Mouse (Mus musculus): ENCODE data around the gene Galk1. TPM values are rescaled to one million over a fixed set of nuclear protein-coding genes. Genes with fewer than 3 reads are reported as not detected.

Galk1 gene
- polyA plus RNA-seq, 1 experiment from 2014 or later, result 128 TPM

DNA sequence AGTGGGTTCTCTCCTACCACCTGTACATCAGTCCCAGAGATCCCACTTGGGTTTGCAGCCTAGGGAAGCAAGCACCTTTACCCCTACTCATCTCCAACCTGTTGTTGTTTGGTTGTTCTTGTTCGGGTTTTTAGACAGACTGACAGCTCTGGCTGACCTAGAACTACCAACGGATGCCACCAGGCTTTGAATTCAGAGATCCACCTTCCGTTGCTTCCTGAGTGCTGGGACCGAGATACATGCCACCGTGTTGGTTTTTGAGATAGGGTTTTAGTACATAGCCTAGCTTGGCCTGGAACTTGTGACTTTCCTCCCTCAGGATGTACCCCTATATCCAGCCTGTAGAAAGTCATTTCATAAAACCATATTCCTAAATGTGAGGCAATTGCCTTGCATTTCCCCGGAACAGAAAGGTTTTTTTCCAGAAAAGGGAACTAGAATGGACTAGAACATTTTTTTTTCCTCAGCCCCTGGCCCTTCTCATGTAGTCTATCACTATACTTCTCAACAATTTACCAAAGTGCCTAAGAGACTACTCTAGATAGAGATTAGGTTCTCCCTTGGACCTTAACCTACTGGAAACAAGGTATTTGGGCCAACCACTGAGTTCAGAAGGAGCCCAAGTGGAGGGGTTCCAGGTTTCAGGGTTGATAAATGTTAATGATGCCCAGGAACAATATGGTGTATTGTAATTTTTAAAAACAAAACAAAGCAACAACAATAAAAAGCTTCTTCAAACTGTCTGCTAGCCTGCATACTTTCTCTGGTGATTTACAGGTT is 16.8 kb upstream of the Galk1 start:
- WGBS, result 66% methylated on average over 6 of the region's 6 CpGs
- H3K4me3 ChIP-seq (ENCODE audit: control insufficient read depth in 1 of 2, insufficient read depth in 1 of 2, low read depth in 1 of 2, low read length in 2 of 2), result peak overlapping the region in 1 of 2 experiments; percentile 80; a peak in 2 of 4 replicates
- H3K9me3 ChIP-seq (ENCODE audit: control insufficient read depth, low read length), result no peaks in the 10 kb centered on the region
- H3K4me1 ChIP-seq (ENCODE audit: control insufficient read depth in 2 of 2, insufficient read depth in 2 of 2, low read length in 2 of 2), result peaks cover 5 to 15% of the 10 kb centered on the region in 2 experiments
- peak overlapping the region; percentile 60 for H3K9ac ChIP-seq (ENCODE audit: low read length)
- H3K36me3 ChIP-seq (ENCODE audit: control insufficient read depth, insufficient read depth, low read length), result 0 out of 2 replicates have a peak, but pooled peaks cover 4% of the 10 kb centered on the region
- ATAC-seq (ENCODE audit: insufficient number of reproducible peaks, insufficient read depth, low FRiP score, low read depth), result no peak
- peak overlapping the region in 1 of 2 experiments; percentile 100; a peak in 1 of 4 replicates for H3K27ac ChIP-seq (replicated peaks in 1 of 2; ENCODE audit: control insufficient read depth in 1 of 2, insufficient read depth in 1 of 2, low read depth in 2 of 2, low read length in 2 of 2)
- peak overlapping the region; percentile 94 for H3K4me2 ChIP-seq (ENCODE audit: low read length)
- H3K27me3 ChIP-seq (ENCODE audit: control insufficient read depth, insufficient read depth, low read length), result no peaks in the 10 kb centered on the region

DNA sequence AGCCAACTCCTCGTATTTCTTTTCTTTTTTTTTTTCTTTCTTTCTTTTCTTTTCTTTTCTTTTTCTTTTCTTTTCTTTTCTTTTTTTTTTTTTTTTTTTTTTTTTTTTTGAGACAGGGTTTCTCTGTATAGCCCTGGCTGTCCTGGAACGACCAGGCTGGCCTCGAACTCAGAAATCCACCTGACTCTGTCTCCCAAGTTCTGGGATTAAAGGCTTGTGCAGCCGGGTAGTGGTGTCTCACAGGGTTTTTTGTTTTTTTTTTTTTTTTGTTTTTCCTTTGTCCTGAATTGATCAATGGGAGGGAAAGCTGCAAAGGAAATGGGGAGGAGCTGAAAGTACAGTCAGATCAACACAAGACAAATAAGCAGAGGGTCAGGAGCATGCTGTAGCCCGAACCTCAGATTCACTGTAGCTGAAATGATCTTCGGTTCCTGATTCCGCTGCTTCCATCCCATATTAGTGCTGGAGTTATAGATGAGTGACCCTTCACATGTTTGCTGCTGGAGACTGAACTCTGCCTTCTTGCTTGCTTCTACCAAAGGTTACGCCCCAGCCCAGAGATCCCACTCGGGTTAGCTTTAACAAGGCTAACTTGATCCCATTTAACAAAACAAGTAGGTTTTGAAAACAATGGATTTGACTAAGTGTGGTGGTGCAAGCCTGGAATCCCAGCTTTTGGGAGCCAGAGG is 15.8 kb upstream of the Galk1 start:
- Histone ChIP-seq H3K36me3 (ENCODE audit: control insufficient read depth, insufficient read depth, low read length) (peaks cover 7% of the 10 kb centered on the region; the same call in 1 of the 2 replicates), H3K27ac (replicated peaks in 1 of 2; ENCODE audit: control insufficient read depth in 1 of 2, insufficient read depth in 1 of 2, low read depth in 2 of 2, low read length in 2 of 2) (no peak overlapping the region), H3K4me1 (ENCODE audit: control insufficient read depth in 2 of 2, insufficient read depth in 2 of 2, low read length in 2 of 2) (peaks cover 5 to 15% of the 10 kb centered on the region in 2 experiments), H3K27me3 (ENCODE audit: control insufficient read depth, insufficient read depth, low read length) (no peaks in the 10 kb centered on the region), H3K4me3 (ENCODE audit: control insufficient read depth in 1 of 2, insufficient read depth in 1 of 2, low read depth in 1 of 2, low read length in 2 of 2) (no peak overlapping the region), H3K9ac (ENCODE audit: low read length) (no peak overlapping the region), H3K9me3 (ENCODE audit: control insufficient read depth, low read length) (no peaks in the 10 kb centered on the region), H3K4me2 (ENCODE audit: low read length) (no peak overlapping the region)
- ATAC-seq (ENCODE audit: insufficient number of reproducible peaks, insufficient read depth, low FRiP score, low read depth), result no peak
- WGBS, result 72% methylated on average over 9 of the region's 9 CpGs

DNA sequence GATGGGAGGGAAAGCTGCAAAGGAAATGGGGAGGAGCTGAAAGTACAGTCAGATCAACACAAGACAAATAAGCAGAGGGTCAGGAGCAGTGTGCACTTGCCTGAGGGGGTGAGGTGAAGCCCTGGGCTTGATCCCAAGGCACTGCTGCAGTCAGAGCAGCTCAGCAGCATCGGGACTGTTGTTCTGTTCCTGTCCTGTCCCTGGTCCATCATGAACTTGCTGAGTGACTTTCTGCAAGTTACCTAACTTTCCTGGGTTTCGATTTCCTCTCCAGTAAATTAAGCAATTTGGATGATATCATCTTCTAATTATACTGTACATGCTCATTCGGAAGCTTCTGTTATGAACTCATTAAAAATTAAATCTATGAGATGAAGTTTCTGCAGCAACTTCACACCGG is 15.2 kb upstream of the Galk1 start, which contains the start of gene H3f3b:
TSS of gene H3f3b (minus strand) at position 207 of the 400 bp plus-strand sequence.
- no peak within 1 kb of the TSS for H3K27ac ChIP-seq (replicated peaks in 1 of 2; ENCODE audit: control insufficient read depth in 1 of 2, insufficient read depth in 1 of 2, low read depth in 2 of 2, low read length in 2 of 2)
- whole genome bisulfite sequencing, result 71% methylated on average over 4 of the region's 4 CpGs
- ATAC-seq (ENCODE audit: insufficient number of reproducible peaks, insufficient read depth, low FRiP score, low read depth), result no peak
- H3K4me2 ChIP-seq (ENCODE audit: low read length), result no peak within 1 kb of the TSS
- H3K27me3 ChIP-seq (ENCODE audit: control insufficient read depth, insufficient read depth, low read length), result no peaks in the 10 kb centered on the region
- H3K4me1 ChIP-seq (ENCODE audit: control insufficient read depth in 2 of 2, insufficient read depth in 2 of 2, low read length in 2 of 2), result peaks cover 5 to 15% of the 10 kb centered on the region in 2 experiments
- no peak within 1 kb of the TSS for H3K4me3 ChIP-seq (ENCODE audit: control insufficient read depth in 1 of 2, insufficient read depth in 1 of 2, low read depth in 1 of 2, low read length in 2 of 2)
- H3K9ac ChIP-seq (ENCODE audit: low read length), result no peak within 1 kb of the TSS
- H3K36me3 ChIP-seq (ENCODE audit: control insufficient read depth, insufficient read depth, low read length), result peaks cover 8% of the 10 kb centered on the region; the same call in 1 of the 2 replicates
- H3K9me3 ChIP-seq (ENCODE audit: control insufficient read depth, low read length), result no peaks in the 10 kb centered on the region

DNA sequence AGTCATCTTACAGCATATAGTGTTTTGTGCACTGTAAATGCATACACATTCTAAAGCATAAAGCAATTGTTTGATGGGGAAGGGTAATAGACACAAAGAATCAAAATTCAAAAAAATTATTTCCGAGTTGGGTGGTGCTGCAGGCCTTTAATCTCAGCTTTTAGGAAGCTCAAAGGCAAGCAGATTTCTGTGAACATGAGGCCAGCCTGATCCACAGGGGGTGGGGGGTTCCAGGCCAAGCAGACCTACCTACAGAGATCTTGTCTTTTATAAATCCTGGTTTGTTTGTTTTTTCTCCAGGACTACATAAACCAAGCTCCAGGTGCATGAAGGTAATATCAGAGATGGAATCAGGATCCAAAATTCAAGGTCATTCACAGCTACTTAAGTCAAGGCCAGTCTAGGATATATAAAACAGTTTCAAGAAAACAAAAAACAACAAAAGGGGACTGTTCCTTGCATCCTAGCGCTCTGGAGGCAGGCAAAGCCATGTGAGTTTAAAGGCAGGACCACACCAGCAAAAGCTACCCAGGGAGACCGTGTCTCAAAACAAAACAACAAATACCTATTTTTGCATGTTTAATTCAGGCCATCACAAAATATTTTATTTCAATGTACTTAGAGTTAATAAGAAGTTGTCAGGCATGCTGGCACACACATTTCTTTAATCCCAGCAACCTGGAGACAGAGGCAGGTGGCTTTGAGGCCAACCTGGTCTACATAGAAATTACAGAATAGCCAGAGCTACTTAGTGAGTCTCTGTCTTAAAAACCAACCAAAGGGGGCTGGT is 12.7 kb upstream of the Galk1 start:
- Histone ChIP-seq H3K4me2 (ENCODE audit: low read length) (no peak overlapping the region), H3K36me3 (ENCODE audit: control insufficient read depth, insufficient read depth, low read length) (peaks cover 23% of the 10 kb centered on the region), H3K27ac (replicated peaks in 1 of 2; ENCODE audit: control insufficient read depth in 1 of 2, insufficient read depth in 1 of 2, low read depth in 2 of 2, low read length in 2 of 2) (peak overlapping the region in 1 of 2 experiments; percentile 39; a peak in 1 of 4 replicates), H3K4me3 (ENCODE audit: control insufficient read depth in 1 of 2, insufficient read depth in 1 of 2, low read depth in 1 of 2, low read length in 2 of 2) (no peak overlapping the region), H3K27me3 (ENCODE audit: control insufficient read depth, insufficient read depth, low read length) (no peaks in the 10 kb centered on the region), H3K4me1 (ENCODE audit: control insufficient read depth in 2 of 2, insufficient read depth in 2 of 2, low read length in 2 of 2) (peaks cover 0 to 18% of the 10 kb centered on the region in 2 experiments; a peak in 2 of 4 replicates), H3K9me3 (ENCODE audit: control insufficient read depth, low read length) (no peaks in the 10 kb centered on the region), H3K9ac (ENCODE audit: low read length) (no peak overlapping the region)
- no peak for ATAC-seq (ENCODE audit: insufficient number of reproducible peaks, insufficient read depth, low FRiP score, low read depth)
- WGBS, result 82% methylated on average over 3 of the region's 3 CpGs

DNA sequence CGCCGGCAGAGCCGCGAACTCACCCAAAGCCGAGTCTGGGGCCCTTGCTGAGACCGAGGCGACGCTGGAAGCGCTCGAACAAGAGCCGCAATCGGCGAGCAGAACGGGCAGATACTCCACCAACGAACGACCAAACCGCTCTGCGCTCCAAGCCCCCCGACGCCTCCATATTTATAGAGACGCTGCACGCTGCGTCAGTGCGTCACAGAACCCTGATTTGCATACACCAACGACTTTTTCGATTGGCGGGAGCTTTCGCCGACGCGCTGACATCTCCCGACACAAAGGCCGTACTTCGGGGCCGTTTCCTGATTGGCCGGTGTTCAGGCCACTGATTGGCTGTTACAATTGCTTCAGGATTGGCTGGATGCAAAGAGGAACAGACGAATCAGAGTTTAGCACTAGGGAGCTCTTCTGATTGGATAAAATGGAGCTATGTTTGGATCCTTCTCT is 11.9 kb upstream of the Galk1 start:
- H3K27me3 ChIP-seq (ENCODE audit: control insufficient read depth, insufficient read depth, low read length), result no peaks in the 10 kb centered on the region
- no peaks in the 10 kb centered on the region for H3K9me3 ChIP-seq (ENCODE audit: control insufficient read depth, low read length)
- peak overlapping the region; percentile 100 for H3K9ac ChIP-seq (ENCODE audit: low read length)
- H3K36me3 ChIP-seq (ENCODE audit: control insufficient read depth, insufficient read depth, low read length), result peaks cover 23% of the 10 kb centered on the region
- H3K27ac ChIP-seq (replicated peaks in 1 of 2; ENCODE audit: control insufficient read depth in 1 of 2, insufficient read depth in 1 of 2, low read depth in 2 of 2, low read length in 2 of 2), result peak overlapping the region; percentile 99
- H3K4me3 ChIP-seq (ENCODE audit: control insufficient read depth in 1 of 2, insufficient read depth in 1 of 2, low read depth in 1 of 2, low read length in 2 of 2), result peak overlapping the region; percentile 93 to 94
- H3K4me1 ChIP-seq (ENCODE audit: control insufficient read depth in 2 of 2, insufficient read depth in 2 of 2, low read length in 2 of 2), result peaks cover 0 to 13% of the 10 kb centered on the region in 2 experiments; a peak in 2 of 4 replicates
- peak overlapping the region; percentile 69 for H3K4me2 ChIP-seq (ENCODE audit: low read length)
- under 1% methylated on average over 36 of the region's 37 CpGs for WGBS
- ATAC-seq (ENCODE audit: insufficient number of reproducible peaks, insufficient read depth, low FRiP score, low read depth), result peak; percentile 93

DNA sequence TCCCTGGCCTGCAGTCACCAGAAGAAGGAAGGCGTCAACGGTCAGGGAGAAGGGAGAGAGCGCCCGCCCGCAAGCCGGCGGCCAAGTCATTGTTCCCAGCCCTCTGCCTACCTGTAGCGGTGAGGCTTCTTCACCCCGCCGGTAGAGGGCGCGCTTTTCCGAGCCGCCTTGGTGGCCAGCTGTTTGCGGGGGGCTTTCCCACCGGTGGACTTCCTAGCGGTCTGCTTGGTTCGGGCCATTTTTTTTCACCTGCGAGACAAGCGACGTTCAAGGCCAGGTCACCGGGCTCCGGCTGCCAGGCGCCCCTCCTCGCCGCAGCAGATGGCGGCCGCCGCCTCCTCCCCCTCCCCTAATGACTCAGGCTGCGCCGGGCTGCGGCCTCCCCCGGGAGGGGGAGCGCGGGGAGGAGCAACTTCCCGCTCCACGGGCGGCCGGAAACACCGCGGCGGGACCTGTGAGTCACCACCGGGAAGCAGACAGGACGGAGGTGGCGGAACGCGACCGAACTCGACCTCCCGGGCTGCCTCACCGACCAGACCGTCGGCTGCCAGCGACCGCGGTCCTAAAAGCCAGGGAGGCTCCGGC is 11.3 kb upstream of the Galk1 start:
- Histone ChIP-seq H3K4me1 (ENCODE audit: control insufficient read depth in 2 of 2, insufficient read depth in 2 of 2, low read length in 2 of 2) (0 out of 4 replicates have a peak, but pooled peaks cover 0 to 12% of the 10 kb centered on the region in 2 experiments), H3K36me3 (ENCODE audit: control insufficient read depth, insufficient read depth, low read length) (peaks cover 23% of the 10 kb centered on the region), H3K9me3 (ENCODE audit: control insufficient read depth, low read length) (no peaks in the 10 kb centered on the region), H3K27ac (replicated peaks in 1 of 2; ENCODE audit: control insufficient read depth in 1 of 2, insufficient read depth in 1 of 2, low read depth in 2 of 2, low read length in 2 of 2) (peak overlapping the region; percentile 99), H3K4me2 (ENCODE audit: low read length) (peak overlapping the region; percentile 69), H3K27me3 (ENCODE audit: control insufficient read depth, insufficient read depth, low read length) (no peaks in the 10 kb centered on the region), H3K4me3 (ENCODE audit: control insufficient read depth in 1 of 2, insufficient read depth in 1 of 2, low read depth in 1 of 2, low read length in 2 of 2) (peak overlapping the region; percentile 93 to 94), H3K9ac (ENCODE audit: low read length) (peak overlapping the region; percentile 100)
- WGBS, result under 1% methylated on average over 43 of the region's 57 CpGs
- ATAC-seq (ENCODE audit: insufficient number of reproducible peaks, insufficient read depth, low FRiP score, low read depth), result peak; percentile 84
